Mouse (Mus musculus) MEL (cell line): ENCODE data around the gene Edil3.

ENCODE experiments used
- CHD2 ChIP-seq: IDR thresholded peaks from 2 replicates; pipeline ENCODE4 v1.6.1; 2011; ENCODE audit warnings: low read length, improper control_type of control experiment
- CTCF ChIP-seq, 3 experiments: IDR thresholded peaks in 2 of 3; conservative IDR thresholded peaks in 1 of 3; 2 replicates each; pipeline ENCODE4 v1.5.1; 2011 to 2012; ENCODE audit warnings: low read length in 3 of 3, low read depth in 2 of 3, mild to moderate bottlenecking in 2 of 3, improper control_type of control experiment in 1 of 3, inconsistent platforms in 1 of 3, mixed read lengths in 1 of 3, moderate library complexity in 1 of 3; ENCODE audit not compliant: control insufficient read depth in 1 of 3, insufficient read depth in 1 of 3, poor library complexity in 1 of 3, severe bottlenecking in 1 of 3
- ELF1 ChIP-seq: IDR thresholded peaks from 2 replicates; pipeline ENCODE4 v1.6.1; 2014; ENCODE audit warnings: low read depth, mild to moderate bottlenecking, inconsistent platforms, low read length, improper control_type of control experiment, moderate library complexity
- MAZ ChIP-seq: IDR thresholded peaks from 2 replicates; pipeline ENCODE4 v1.6.1; 2012; ENCODE audit warnings: low read depth, mild to moderate bottlenecking, inconsistent platforms, low read length, improper control_type of control experiment
- MYC ChIP-seq: IDR thresholded peaks from 2 replicates; pipeline ENCODE4 v1.6.1; 2011; ENCODE audit warnings: low read depth, mild to moderate bottlenecking, low read length, improper control_type of control experiment, moderate library complexity
- POLR2A ChIP-seq, 2 experiments: IDR thresholded peaks; 2 replicates each; pipeline ENCODE4 v1.6.1; 2011 to 2012; ENCODE audit warnings: low read length in 2 of 2, mild to moderate bottlenecking in 2 of 2, control low read depth in 1 of 2, improper control_type of control experiment in 1 of 2, low read depth in 1 of 2, moderate library complexity in 1 of 2; ENCODE audit not compliant: control insufficient read depth in 1 of 2, insufficient read depth in 1 of 2, poor library complexity in 1 of 2
- POLR2AphosphoS5 ChIP-seq: IDR thresholded peaks from 2 replicates; pipeline ENCODE4 v1.6.1; 2012; ENCODE audit warnings: low read depth, borderline replicate concordance, mild to moderate bottlenecking, inconsistent platforms, low read length, moderate library complexity, mixed read lengths
- TAL1 ChIP-seq: IDR thresholded peaks from 2 replicates; pipeline ENCODE4 v1.6.1; 2012; ENCODE audit warnings: mild to moderate bottlenecking, inconsistent platforms, low read length, moderate library complexity, mixed read lengths
- TBP ChIP-seq: IDR thresholded peaks from 2 replicates; pipeline ENCODE4 v1.8.0; 2011; ENCODE audit warnings: low read depth, low read length, improper control_type of control experiment
- USF1 ChIP-seq: IDR thresholded peaks from 2 replicates; pipeline ENCODE4 v1.6.1; 2014; ENCODE audit warnings: low read depth, mild to moderate bottlenecking, inconsistent platforms, low read length, improper control_type of control experiment, moderate library complexity

DNA sequence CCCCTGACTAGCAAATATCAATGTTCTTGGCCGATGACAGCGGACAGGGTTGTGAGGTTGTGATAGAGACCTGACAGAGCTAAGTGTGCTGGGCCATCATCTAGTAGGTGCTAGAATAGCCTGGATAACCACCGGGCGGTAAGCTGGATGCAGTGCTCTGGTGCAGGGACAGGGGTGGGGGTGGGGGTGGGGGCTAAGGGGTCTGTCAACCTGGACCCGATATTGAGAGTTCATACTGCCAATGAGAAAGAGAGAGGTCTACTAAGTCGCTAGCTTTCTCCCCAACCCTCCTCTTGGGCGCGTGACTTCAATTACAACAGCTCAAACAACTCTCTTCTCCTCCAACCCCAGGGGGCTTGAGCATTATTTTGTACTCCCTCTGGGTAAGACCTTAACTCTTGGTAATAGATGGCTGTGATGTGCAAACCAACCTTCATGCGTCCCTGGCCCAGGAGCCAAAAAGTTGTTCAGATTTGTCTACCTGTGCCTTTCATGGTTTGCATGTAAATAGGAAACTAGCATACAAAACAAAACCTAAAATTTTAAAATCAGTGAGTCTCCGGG lies 1.1 kb downstream of the Edil3 start:
- TF ChIP-seq CHD2 (no peak), ELF1 (no peak), CTCF (IDR thresholded peaks at IDR 0.05 in 2 of 3, conservative IDR thresholded peaks at IDR 0.05 in 1 of 3; ENCODE audit: control insufficient read depth in 1 of 3, insufficient read depth in 1 of 3, low read depth in 2 of 3, low read length in 3 of 3, poor library complexity in 1 of 3, severe bottlenecking in 1 of 3) (no peak), POLR2A (IDR thresholded peaks at IDR 0.05; ENCODE audit: control insufficient read depth in 1 of 2, insufficient read depth in 1 of 2, low read depth in 1 of 2, low read length in 2 of 2, poor library complexity in 1 of 2) (no peak), MYC (no peak), TBP (no peak), POLR2AphosphoS5 (no peak), TAL1 (no peak), USF1 (no peak), MAZ (no peak)
